Mouse (Mus musculus) cortical plate, adult 2 months (tissue): ENCODE measurements around the gene Cacna1c. TPM values are rescaled to one million over a fixed set of nuclear protein-coding genes. Genes with fewer than 3 reads are reported as not detected.

Source experiments
- H3K27ac ChIP-seq: fragments of 200-500 bp; 2 replicates; pipeline ENCODE4 v1.5.1; 2012; ENCODE audit warnings: low read length, control low read depth, inconsistent platforms; ENCODE audit not compliant: insufficient read depth
- H3K4me1 ChIP-seq: fragments of 200-500 bp; 2 replicates; pipeline ENCODE4 v1.6.1; 2011; ENCODE audit warnings: low read length; ENCODE audit not compliant: control insufficient read depth, insufficient read depth
- H3K4me3 ChIP-seq: fragments of 200-500 bp; 2 replicates; pipeline ENCODE4 v1.5.1; 2011; ENCODE audit warnings: mild to moderate bottlenecking, low read length, control low read depth; ENCODE audit not compliant: insufficient read depth
- CTCF ChIP-seq: fragments of 200-500 bp; IDR thresholded peaks from 2 replicates; pipeline ENCODE4 v1.5.1; 2011; ENCODE audit warnings: mild to moderate bottlenecking, control low read depth, low read length; ENCODE audit not compliant: insufficient read depth; ENCODE audit errors: extremely low read depth
- POLR2A ChIP-seq: fragments of 200-500 bp; IDR thresholded peaks from 2 replicates; pipeline ENCODE4 v1.6.1; 2011; ENCODE audit warnings: mild to moderate bottlenecking, low read length, control low read depth; ENCODE audit not compliant: insufficient read depth; ENCODE audit errors: extremely low read depth
- polyA plus RNA-seq: library from polyadenylated mRNA; depleted of rRNA; stranded (reverse); fragments of >200 nt; gene quantifications from 2 replicates; pipeline ENCODE4 v1.2.3, GENCODE M21; 2012

Cacna1c gene
- polyA plus RNA-seq, 1 experiment, result 15.9 TPM

DNA sequence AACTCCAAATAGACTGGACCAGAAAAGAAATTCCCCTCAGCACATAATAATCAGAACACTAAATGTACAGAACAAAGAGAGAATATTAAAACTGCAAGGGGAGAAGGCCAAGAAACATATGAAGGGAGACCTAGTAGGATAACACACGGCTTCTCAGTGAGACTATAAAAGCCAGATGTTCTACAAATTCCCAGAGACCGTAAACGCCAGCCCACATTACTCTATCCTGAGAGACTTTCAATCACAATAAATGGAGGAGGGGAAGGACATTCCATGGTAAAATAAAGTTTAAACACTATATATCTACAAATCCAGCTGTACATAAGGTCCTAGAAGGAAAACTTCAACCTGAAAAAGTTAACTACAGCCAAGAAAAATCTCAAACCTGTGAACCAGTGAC, 185.3 kb downstream of the Cacna1c start:
- TF ChIP-seq POLR2A, result no peak
- no peak for TF ChIP-seq CTCF
- Histone ChIP-seq H3K4me1 (peaks cover 1% of the 10 kb centered on the region; the same call in 1 of the 2 replicates), H3K27ac (no peak overlapping the region), H3K4me3 (no peak overlapping the region)

DNA sequence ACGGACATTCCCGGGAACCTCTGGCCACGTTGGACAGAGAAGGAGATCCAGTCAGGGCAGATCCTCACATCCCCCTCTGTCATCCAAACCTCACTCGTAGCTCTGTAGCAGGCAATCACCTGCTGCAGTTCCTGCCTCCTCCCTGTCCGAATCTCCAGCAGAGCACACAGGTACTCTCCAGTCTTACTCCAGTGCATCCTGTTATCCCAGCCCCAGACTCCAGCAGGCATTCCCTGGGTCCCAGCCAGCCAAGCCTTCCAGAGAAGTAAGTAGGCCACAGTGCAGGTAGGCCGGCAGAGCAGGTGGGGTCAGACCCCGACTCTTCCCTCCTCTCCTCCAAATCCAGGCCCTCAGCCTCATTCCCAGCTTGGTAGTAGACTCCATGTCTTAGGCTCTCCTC, 186.7 kb downstream of the Cacna1c start:
- no peak for TF ChIP-seq POLR2A
- TF ChIP-seq CTCF, result no peak
- peaks cover 3% of the 10 kb centered on the region for H3K4me1 ChIP-seq
- H3K27ac ChIP-seq, result no peak overlapping the region
- no peak overlapping the region for H3K4me3 ChIP-seq

DNA sequence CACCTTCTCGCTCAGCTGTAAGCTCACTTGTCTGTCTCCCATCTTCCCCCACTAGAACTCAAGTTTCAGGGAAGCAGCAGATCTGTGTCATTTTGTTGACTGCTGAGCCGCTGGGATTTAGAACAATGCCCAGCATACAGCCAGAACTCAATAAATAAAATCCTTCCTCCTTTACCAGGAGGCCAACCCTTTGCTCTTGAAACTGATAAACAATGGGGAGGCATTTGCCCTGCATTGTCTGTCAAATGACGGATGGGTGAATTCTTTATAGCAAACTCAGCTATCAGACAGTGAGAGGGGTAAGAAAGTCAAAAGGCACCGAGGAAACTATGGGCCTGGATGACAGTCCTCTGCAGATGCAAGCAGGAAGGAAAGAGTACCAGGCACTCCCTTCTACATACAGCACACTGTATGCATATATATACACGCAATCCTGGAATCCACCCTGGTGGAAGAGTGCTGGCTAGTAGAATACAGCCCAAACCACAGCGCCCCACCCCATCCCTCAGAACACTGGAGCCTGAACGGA, 187.5 kb downstream of the Cacna1c start:
- Histone ChIP-seq H3K4me1 (peaks cover 3% of the 10 kb centered on the region), H3K27ac (no peak overlapping the region), H3K4me3 (no peak overlapping the region)
- TF ChIP-seq CTCF (no peak), POLR2A (no peak)

- no peak for TF ChIP-seq CTCF
- TF ChIP-seq POLR2A, result no peak
- H3K4me1 ChIP-seq, result peaks cover 7% of the 10 kb centered on the region
- no peak overlapping the region for H3K27ac ChIP-seq
- no peak overlapping the region for H3K4me3 ChIP-seq
Measured at GRCm38 (mm10) chr6:119004596-119004995, 191.6 kb downstream of the Cacna1c start.

DNA sequence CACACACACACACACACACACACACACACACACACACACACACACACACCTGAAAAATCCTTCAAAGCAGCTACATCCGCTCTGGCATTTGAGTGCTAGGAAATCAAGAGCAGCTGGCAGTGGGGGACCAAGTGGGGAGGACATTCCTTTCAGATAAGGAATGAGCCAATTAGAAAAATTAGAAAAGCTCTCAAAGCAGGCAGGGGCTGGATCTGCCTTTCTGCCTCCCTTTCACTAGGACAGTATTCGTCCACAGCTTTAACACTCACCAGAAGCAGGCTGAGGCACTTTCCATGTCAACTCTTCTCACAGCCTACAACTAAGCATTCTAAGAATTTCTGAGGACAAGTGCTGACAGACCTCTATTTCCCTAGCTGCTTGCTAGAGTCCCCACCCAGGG, 194.8 kb downstream of the Cacna1c start:
- no peak overlapping the region for H3K27ac ChIP-seq
- TF ChIP-seq CTCF (no peak), POLR2A (no peak)
- H3K4me1 ChIP-seq, result peaks cover 6% of the 10 kb centered on the region
- H3K4me3 ChIP-seq, result no peak overlapping the region

GRCm38 (mm10) chr6:119000255-119000654, 196.0 kb downstream of the Cacna1c start:
- H3K27ac ChIP-seq, result no peak overlapping the region
- TF ChIP-seq POLR2A, result no peak
- TF ChIP-seq CTCF, result no peak
- H3K4me1 ChIP-seq, result peaks cover 4% of the 10 kb centered on the region
- no peak overlapping the region for H3K4me3 ChIP-seq

DNA sequence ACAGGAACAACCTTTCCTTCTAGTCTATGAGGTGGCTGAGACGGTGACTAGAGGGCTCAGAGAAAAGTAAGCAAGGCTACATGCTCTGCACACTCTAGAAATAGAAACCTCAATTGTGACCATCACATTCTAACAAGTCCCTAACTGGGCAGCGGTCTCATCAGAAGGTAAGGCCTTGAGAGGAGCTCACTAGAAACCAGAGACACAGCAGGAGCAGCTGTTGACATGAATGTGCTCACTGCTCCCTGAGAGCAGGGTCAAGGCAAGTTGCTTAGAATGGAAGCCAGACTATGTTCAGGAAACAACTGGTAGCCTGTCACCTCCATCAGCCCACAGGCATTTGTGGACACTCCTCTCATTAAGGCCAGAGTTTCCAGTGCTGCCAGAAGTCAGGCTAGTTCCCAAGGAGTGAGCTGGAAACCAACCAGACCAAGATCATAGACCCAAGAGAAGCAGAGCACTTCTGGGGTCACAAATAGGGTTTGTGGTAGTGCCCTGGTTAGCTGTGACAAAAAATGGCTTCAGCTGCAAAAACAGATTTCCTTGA, 196.8 kb downstream of the Cacna1c start:
- TF ChIP-seq CTCF (no peak), POLR2A (no peak)
- H3K4me3 ChIP-seq, result no peak overlapping the region
- H3K4me1 ChIP-seq, result peaks cover 4% of the 10 kb centered on the region
- no peak overlapping the region for H3K27ac ChIP-seq

DNA sequence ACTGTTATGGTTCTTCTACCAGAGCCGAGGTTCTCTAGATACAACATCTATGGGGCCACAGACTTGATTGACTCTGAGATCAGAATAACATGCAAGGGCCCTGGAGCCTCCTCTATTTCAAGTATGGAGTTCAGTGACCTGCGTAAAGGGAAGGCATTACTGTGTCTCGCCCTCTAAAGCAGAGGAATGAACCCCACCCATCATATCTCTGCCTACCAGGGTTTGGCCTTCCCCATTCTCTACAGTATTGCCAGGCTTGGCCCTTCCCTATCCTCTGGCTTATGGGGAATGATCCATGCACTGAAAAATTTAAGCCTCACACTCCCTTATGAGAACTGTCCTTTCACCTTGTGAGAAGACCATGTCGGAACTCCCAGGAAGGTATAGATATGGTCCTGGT, 198.8 kb downstream of the Cacna1c start:
- Histone ChIP-seq H3K27ac (no peak overlapping the region), H3K4me1 (peaks cover 4% of the 10 kb centered on the region), H3K4me3 (no peak overlapping the region)
- no peak for TF ChIP-seq POLR2A
- TF ChIP-seq CTCF, result no peak

GRCm38 (mm10) chr6:118994272-118995061, 201.8 kb downstream of the Cacna1c start:
- Histone ChIP-seq H3K4me1 (peaks cover 3% of the 10 kb centered on the region; the same call in 1 of the 2 replicates), H3K27ac (no peak overlapping the region), H3K4me3 (no peak overlapping the region)
- TF ChIP-seq POLR2A, result no peak

GRCm38 (mm10) chr6:118992391-118992790, 203.8 kb downstream of the Cacna1c start:
- Histone ChIP-seq H3K4me1 (peaks cover 3% of the 10 kb centered on the region; the same call in 1 of the 2 replicates), H3K4me3 (no peak overlapping the region), H3K27ac (no peak overlapping the region)
- TF ChIP-seq POLR2A (no peak), CTCF (no peak)

- Histone ChIP-seq H3K27ac (no peak overlapping the region), H3K4me1 (peaks cover 3% of the 10 kb centered on the region; the same call in 1 of the 2 replicates), H3K4me3 (no peak overlapping the region)
- TF ChIP-seq POLR2A (no peak), CTCF (no peak)
Measured at GRCm38 (mm10) chr6:118989999-118990776, 206.0 kb downstream of the Cacna1c start.
